Mouse (Mus musculus) hindbrain, embryonic 14.5 days (tissue): ENCODE measurements around the gene Abr. TPM values are rescaled to one million over a fixed set of nuclear protein-coding genes. Genes with fewer than 3 reads are reported as not detected.

Experiments used
- ATAC-seq: fragments of 200-750 bp; cut with Nextera tagmentation; 2 replicates; pipeline ENCODE4 v1.8.0; 2017; ENCODE audit warnings: moderate number of reproducible peaks, mild to moderate bottlenecking, moderate TSS enrichment, moderate library complexity; ENCODE audit not compliant: low FRiP score
- DNase-seq: peaks from one replicate; pipeline ENCODE4 v3.0.0-alpha.2; 2015; ENCODE audit warnings: low spot score
- H3K27ac ChIP-seq: fragments of 300-500 bp; sonication (generic); 2 replicates; pipeline ENCODE4 v1.5.1; 2014; ENCODE audit warnings: mild to moderate bottlenecking, moderate library complexity
- H3K27me3 ChIP-seq: fragments of 300-500 bp; sonication (generic); 2 replicates; pipeline ENCODE4 v1.6.1; 2014; ENCODE audit warnings: mild to moderate bottlenecking, low read length, mixed read lengths; ENCODE audit not compliant: control insufficient read depth, insufficient read depth
- H3K36me3 ChIP-seq: fragments of 300-500 bp; sonication (generic); replicated peaks from 2 replicates; pipeline ENCODE4 v1.6.1; 2014; ENCODE audit not compliant: control insufficient read depth, insufficient read depth
- H3K4me1 ChIP-seq: fragments of 300-500 bp; sonication (generic); replicated peaks from 2 replicates; pipeline ENCODE4 v1.6.1; 2014; ENCODE audit warnings: antibody characterized with exemption, low read length, mixed read lengths; ENCODE audit not compliant: control insufficient read depth, insufficient read depth
- H3K4me2 ChIP-seq: fragments of 300-500 bp; sonication (generic); replicated peaks from 2 replicates; pipeline ENCODE4 v1.6.1; 2014; ENCODE audit warnings: mild to moderate bottlenecking, moderate library complexity
- H3K4me3 ChIP-seq: fragments of 300-500 bp; sonication (generic); replicated peaks from 2 replicates; pipeline ENCODE4 v1.5.1; 2014; ENCODE audit warnings: mild to moderate bottlenecking, low read length
- H3K9ac ChIP-seq: fragments of 300-500 bp; sonication (generic); 2 replicates; pipeline ENCODE4 v1.6.1; 2014
- H3K9me3 ChIP-seq: fragments of 300-500 bp; sonication (generic); 2 replicates; pipeline ENCODE4 v1.6.1; 2016; ENCODE audit warnings: low read length; ENCODE audit not compliant: control insufficient read depth
- WGBS: fragments of 180-500 bp; shearing (Covaris S2); extraction: QIAGEN DNeasy Blood & Tissue Kit; methylation state at CpG from one replicate; pipeline ENCODE4 v1.1.7; 2014; 5-methylcytosine and 5-hydroxymethylcytosine counted together
- polyA plus RNA-seq: library from polyadenylated mRNA; unstranded; fragments of >200 nt; fragmentation: Nextera tagmentation; extraction: Ambion mirVana; gene quantifications from 2 replicates; pipeline ENCODE4 v1.2.1, GENCODE M21; 2014

The Abr gene
- polyA plus RNA-seq, 1 experiment from 2014 or later = 115 TPM

DNA sequence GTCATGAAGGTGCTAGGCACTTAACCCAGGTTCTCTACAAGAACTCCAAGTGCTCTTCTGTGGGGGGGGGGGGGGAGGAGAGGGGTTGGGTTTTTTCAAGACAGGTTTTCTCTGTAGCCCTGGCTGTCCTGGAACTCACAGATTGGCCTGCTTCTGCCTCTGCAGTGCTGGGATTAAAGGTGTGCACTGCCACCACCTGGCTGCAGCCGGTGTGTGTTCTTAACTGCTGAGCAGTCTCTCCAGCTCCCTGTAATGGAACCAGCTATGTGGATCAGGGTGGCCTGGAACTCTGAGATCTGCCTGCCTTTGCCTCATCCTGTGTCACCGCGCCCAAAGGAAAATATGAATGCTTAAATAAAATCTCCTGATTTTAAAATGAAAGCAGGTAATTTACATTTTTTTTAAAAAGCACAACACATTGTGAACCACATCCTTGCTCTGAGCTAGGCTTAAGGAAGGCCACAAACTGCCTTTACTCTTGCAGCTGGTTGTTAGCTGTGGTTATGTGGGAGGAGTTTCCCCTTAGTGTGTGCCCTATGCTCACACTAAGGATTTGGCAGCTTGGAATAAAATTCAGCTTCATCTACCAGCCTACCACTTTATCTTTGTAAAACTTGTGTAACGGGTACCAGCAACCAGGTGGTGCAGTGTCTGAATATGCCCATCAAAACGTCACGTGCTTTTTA is 125.9 kb downstream of the Abr start:
- H3K27ac ChIP-seq = no peak overlapping the region
- ATAC-seq (no peak), DNase-seq (peak; percentile 65)
- no peak overlapping the region for H3K4me2 ChIP-seq
- peaks cover 38% of the 10 kb centered on the region for H3K4me1 ChIP-seq
- no peaks in the 10 kb centered on the region for H3K27me3 ChIP-seq
- WGBS = 72% methylated on average over 6 of the region's 6 CpGs
- H3K9ac ChIP-seq = no peak overlapping the region
- no peaks in the 10 kb centered on the region for H3K9me3 ChIP-seq
- no peak overlapping the region for H3K4me3 ChIP-seq
- no peaks in the 10 kb centered on the region for H3K36me3 ChIP-seq

DNA sequence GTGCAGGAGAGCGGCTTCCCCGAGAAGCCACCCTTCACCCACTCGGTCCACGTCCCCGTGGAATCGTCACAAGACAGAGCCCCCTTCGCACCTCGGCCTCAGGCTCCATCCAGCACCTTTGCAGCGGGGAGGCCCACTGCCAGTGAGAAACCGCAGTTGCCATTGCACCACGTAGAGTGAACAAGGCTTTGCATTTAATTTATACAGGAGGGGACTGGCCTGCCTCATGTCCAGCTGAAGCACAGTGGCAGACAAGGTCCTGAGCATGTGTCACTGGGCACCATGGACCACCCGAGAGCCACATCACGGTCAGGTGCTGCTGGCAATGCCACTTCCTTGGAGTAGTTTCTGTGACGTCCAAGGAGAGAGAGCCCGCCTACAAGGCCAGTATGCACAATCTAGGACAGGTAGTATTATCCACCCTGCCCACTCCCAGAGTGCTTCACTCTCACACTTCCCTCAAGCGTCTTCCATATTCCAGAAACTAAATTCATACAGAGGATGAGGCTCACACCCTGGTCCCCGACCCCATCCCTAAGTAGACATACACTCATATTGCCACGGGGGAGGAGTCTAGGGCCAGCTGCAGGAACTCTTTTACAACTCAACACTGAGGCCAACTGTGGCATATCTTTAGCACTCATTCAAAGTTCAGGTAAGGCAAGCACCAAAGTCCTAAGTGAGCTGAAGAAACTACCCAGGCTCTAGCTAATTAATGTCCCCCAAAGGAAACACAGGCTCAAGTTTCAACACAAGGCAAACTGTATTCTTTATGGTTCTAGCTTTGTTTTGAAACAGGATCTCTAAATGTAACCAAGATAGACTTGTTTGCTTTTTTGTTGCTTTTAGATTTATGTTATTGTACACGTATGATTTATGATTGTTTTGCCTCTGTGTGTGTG is 126.7 kb downstream of the Abr start:
- Histone ChIP-seq H3K9ac (peak overlapping the region; percentile 93), H3K27me3 (no peaks in the 10 kb centered on the region), H3K9me3 (no peaks in the 10 kb centered on the region), H3K27ac (peak overlapping the region; percentile 98), H3K4me3 (peak overlapping the region; percentile 62), H3K4me2 (peak overlapping the region; percentile 64), H3K36me3 (no peaks in the 10 kb centered on the region), H3K4me1 (peaks cover 46% of the 10 kb centered on the region)
- ATAC-seq (peak; percentile 18), DNase-seq (no peak)
- WGBS = 20% methylated on average over 19 of the region's 19 CpGs

GRCm38 (mm10) chr11:76494360-76495126 is 127.6 kb downstream of the Abr start:
- WGBS = under 1% methylated on average over 58 of the region's 67 CpGs
- ATAC-seq = peak; percentile 64

GRCm38 (mm10) chr11:76493811-76494274 is 128.3 kb downstream of the Abr start:
- DNase-seq (no peak), ATAC-seq (peak; percentile 31)
- Histone ChIP-seq H3K4me1 (peaks cover 57% of the 10 kb centered on the region), H3K4me2 (peak overlapping the region; percentile 64), H3K27me3 (no peaks in the 10 kb centered on the region), H3K4me3 (peak overlapping the region; percentile 62), H3K27ac (peak overlapping the region; percentile 98), H3K9ac (peak overlapping the region; percentile 93), H3K36me3 (no peaks in the 10 kb centered on the region), H3K9me3 (no peaks in the 10 kb centered on the region)
- WGBS = 4% methylated on average over 6 of the region's 6 CpGs

More at GRCm38 (mm10) chr11:76494360-76495126, 127.6 kb downstream of the Abr start:
- H3K4me2 ChIP-seq = peak overlapping the region; percentile 64
- H3K4me1 ChIP-seq = peaks cover 52% of the 10 kb centered on the region
- H3K36me3 ChIP-seq = no peaks in the 10 kb centered on the region
- H3K4me3 ChIP-seq = peak overlapping the region; percentile 62
- H3K9me3 ChIP-seq = no peaks in the 10 kb centered on the region
- peak overlapping the region; percentile 93 for H3K9ac ChIP-seq
- peak; percentile 79 for DNase-seq
- H3K27me3 ChIP-seq = no peaks in the 10 kb centered on the region
- peak overlapping the region; percentile 98 for H3K27ac ChIP-seq

DNA sequence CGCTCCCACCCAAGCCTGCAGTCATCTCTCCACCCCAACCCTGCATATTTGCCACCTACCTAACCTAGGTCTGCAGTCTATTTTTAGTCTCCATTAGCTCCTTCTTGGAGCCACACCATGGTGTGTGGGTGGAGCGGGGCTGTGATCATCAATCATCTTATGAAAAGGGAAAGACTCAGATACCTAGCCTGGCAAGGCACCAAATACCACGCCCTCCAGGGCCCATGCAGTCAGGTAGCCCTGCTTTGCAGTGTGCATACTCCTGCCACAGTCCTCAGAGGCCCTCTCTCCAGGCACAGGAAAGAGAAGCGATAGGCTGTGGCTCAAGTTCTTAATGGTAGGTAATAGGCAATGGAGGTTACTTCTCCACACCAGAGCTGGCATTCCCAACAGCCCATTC is 128.9 kb downstream of the Abr start:
- Histone ChIP-seq H3K36me3 (no peaks in the 10 kb centered on the region), H3K4me2 (peak overlapping the region; percentile 64), H3K4me1 (peaks cover 57% of the 10 kb centered on the region), H3K9me3 (no peaks in the 10 kb centered on the region), H3K4me3 (peak overlapping the region; percentile 62), H3K27ac (peak overlapping the region; percentile 98), H3K9ac (peak overlapping the region; percentile 93), H3K27me3 (no peaks in the 10 kb centered on the region)
- WGBS = 64% methylated on average over 4 of the region's 4 CpGs
- DNase-seq = no peak
- no peak for ATAC-seq

GRCm38 (mm10) chr11:76491817-76492216 is 130.3 kb downstream of the Abr start:
- WGBS = 70% methylated on average over 9 of the region's 9 CpGs
- Histone ChIP-seq H3K9ac (0 out of 2 replicates have a peak overlapping the region, but pooled peaks have one; percentile 93), H3K4me3 (no peak overlapping the region), H3K27ac (no peak overlapping the region), H3K36me3 (no peaks in the 10 kb centered on the region), H3K9me3 (no peaks in the 10 kb centered on the region), H3K4me2 (peak overlapping the region; percentile 64), H3K27me3 (no peaks in the 10 kb centered on the region), H3K4me1 (peaks cover 57% of the 10 kb centered on the region)
- DNase-seq (no peak), ATAC-seq (no peak)

- peaks cover 53% of the 10 kb centered on the region for H3K4me1 ChIP-seq
- 76% methylated on average over 6 of the region's 6 CpGs for WGBS
- H3K27ac ChIP-seq = no peak overlapping the region
- ATAC-seq (no peak), DNase-seq (no peak)
- H3K9ac ChIP-seq = 0 out of 2 replicates have a peak overlapping the region, but pooled peaks have one; percentile 22
- H3K27me3 ChIP-seq = no peaks in the 10 kb centered on the region
- 0 out of 2 replicates have a peak, but pooled peaks cover 5% of the 10 kb centered on the region for H3K36me3 ChIP-seq
- no peaks in the 10 kb centered on the region for H3K9me3 ChIP-seq
- H3K4me2 ChIP-seq = no peak overlapping the region
- H3K4me3 ChIP-seq = no peak overlapping the region
Measured at GRCm38 (mm10) chr11:76489407-76489806, 132.7 kb downstream of the Abr start.

DNA sequence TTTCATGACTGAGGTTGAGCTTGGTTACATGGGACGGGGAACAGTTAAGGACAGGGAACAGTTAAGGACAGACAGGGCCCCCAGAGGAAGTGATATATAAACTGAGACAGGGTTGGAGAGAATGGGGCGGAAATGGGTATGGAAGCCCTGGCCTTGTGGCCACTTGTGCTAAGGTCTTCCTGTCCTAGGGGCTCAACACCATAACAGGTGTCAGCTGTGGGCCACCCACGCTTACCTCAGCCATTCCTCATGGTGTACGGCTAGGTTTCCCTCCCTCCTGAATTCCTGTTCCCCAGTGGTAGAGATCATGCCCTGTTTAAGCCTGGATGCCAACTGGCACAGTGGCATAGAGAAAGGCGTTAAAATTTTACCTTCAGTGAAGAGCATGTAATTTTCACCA is 135.1 kb downstream of the Abr start:
- DNase-seq (no peak), ATAC-seq (no peak)
- no peak overlapping the region for H3K4me2 ChIP-seq
- no peak overlapping the region for H3K27ac ChIP-seq
- 0 out of 2 replicates have a peak, but pooled peaks cover 5% of the 10 kb centered on the region for H3K36me3 ChIP-seq
- peaks cover 39% of the 10 kb centered on the region for H3K4me1 ChIP-seq
- H3K9me3 ChIP-seq = no peaks in the 10 kb centered on the region
- H3K9ac ChIP-seq = no peak overlapping the region
- H3K4me3 ChIP-seq = no peak overlapping the region
- 88% methylated on average over 5 of the region's 5 CpGs for WGBS
- no peaks in the 10 kb centered on the region for H3K27me3 ChIP-seq
